Mouse (Mus musculus) liver, embryonic 14.5 days (tissue): Measurements from ENCODE around the gene Cux2. TPM values are rescaled to one million over a fixed set of nuclear protein-coding genes. Genes with fewer than 3 reads are reported as not detected.
A peak's percentile ranks its signal among the peaks of the same experiment; 100 is the strongest.

ENCODE experiments used
- ATAC-seq: fragments of 200-750 bp; cut with Nextera tagmentation; 2 replicates; pipeline ENCODE4 v1.8.0; 2017; ENCODE audit warnings: moderate number of reproducible peaks, mild to moderate bottlenecking, moderate library complexity; ENCODE audit not compliant: insufficient read depth
- DNase-seq, 3 experiments: peaks; one replicate each; pipeline ENCODE4 v3.0.0-alpha.2; 2012 to 2013; ENCODE audit warnings: low read depth in 3 of 3, low spot score in 3 of 3
- H3K27ac ChIP-seq: fragments of 300-500 bp; sonication (generic); 2 replicates; pipeline ENCODE4 v1.5.1; 2014; ENCODE audit warnings: moderate library complexity, mild to moderate bottlenecking, control low read depth, inconsistent platforms
- H3K27me3 ChIP-seq: fragments of 300-500 bp; sonication (generic); 2 replicates; pipeline ENCODE4 v1.6.1; 2014; ENCODE audit warnings: mild to moderate bottlenecking, low read length, moderate library complexity; ENCODE audit not compliant: control insufficient read depth, insufficient read depth
- H3K36me3 ChIP-seq: fragments of 300-500 bp; sonication (generic); replicated peaks from 2 replicates; pipeline ENCODE4 v1.6.1; 2014; ENCODE audit warnings: low read depth; ENCODE audit not compliant: control insufficient read depth, insufficient read depth
- H3K4me1 ChIP-seq, 2 experiments: fragments of 200-500 bp in 1 of 2; fragments of 300-500 bp in 1 of 2; sonication (generic) in 1 of 2; replicated peaks; 2 replicates each; pipeline ENCODE4 v1.6.1; 2012 to 2014; ENCODE audit warnings: antibody characterized with exemption in 1 of 2, inconsistent platforms in 1 of 2, low read length in 1 of 2; ENCODE audit not compliant: control insufficient read depth in 2 of 2, insufficient read depth in 2 of 2
- H3K4me2 ChIP-seq: fragments of 300-500 bp; sonication (generic); 2 replicates; pipeline ENCODE4 v1.6.1; 2014; ENCODE audit warnings: low read depth, mild to moderate bottlenecking, control low read depth, moderate library complexity
- H3K4me3 ChIP-seq, 2 experiments: fragments of 200-500 bp in 1 of 2; fragments of 300-500 bp in 1 of 2; sonication (generic) in 1 of 2; 2 replicates each; pipeline ENCODE4 v1.5.1; 2012 to 2014; ENCODE audit warnings: low read depth in 2 of 2, low read length in 2 of 2, mild to moderate bottlenecking in 2 of 2, control low read depth in 1 of 2, inconsistent platforms in 1 of 2, moderate library complexity in 1 of 2; ENCODE audit not compliant: insufficient read depth in 1 of 2
- H3K9ac ChIP-seq: fragments of 300-500 bp; sonication (generic); replicated peaks from 2 replicates; pipeline ENCODE4 v1.6.1; 2014; ENCODE audit warnings: mild to moderate bottlenecking, control low read depth, moderate library complexity
- H3K9me3 ChIP-seq: fragments of 300-500 bp; sonication (generic); 2 replicates; pipeline ENCODE4 v1.6.1; 2016; ENCODE audit warnings: low read length, mixed read lengths; ENCODE audit not compliant: control insufficient read depth
- CTCF ChIP-seq: IDR thresholded peaks from 2 replicates; pipeline ENCODE4 v1.5.1; 2016; ENCODE audit warnings: antibody characterized with exemption, low read depth, control low read depth
- EP300 ChIP-seq: IDR thresholded peaks from 2 replicates; pipeline ENCODE4 v1.6.1; 2016; ENCODE audit warnings: antibody characterized with exemption, low read depth
- WGBS: fragments of 180-500 bp; shearing (Covaris S2); extraction: QIAGEN DNeasy Blood & Tissue Kit; methylation state at CpG from one replicate; pipeline ENCODE4 v1.1.7; 2014; ENCODE audit not compliant: insufficient replicate concordance; 5-methylcytosine and 5-hydroxymethylcytosine counted together
- polyA plus RNA-seq, 2 experiments: library from polyadenylated mRNA; depleted of rRNA in 1 of 2; stranded (reverse) in 1 of 2; unstranded in 1 of 2; fragments of >200 nt; fragmentation: Nextera tagmentation in 1 of 2; extraction: Ambion mirVana in 1 of 2; gene quantifications; 2 replicates each; pipeline versions ENCODE4 v1.2.1 to v1.2.3; 2012 to 2014

Cux2 gene
- polyA plus RNA-seq, 2 experiments: 1.0 to 1.4 TPM

DNA sequence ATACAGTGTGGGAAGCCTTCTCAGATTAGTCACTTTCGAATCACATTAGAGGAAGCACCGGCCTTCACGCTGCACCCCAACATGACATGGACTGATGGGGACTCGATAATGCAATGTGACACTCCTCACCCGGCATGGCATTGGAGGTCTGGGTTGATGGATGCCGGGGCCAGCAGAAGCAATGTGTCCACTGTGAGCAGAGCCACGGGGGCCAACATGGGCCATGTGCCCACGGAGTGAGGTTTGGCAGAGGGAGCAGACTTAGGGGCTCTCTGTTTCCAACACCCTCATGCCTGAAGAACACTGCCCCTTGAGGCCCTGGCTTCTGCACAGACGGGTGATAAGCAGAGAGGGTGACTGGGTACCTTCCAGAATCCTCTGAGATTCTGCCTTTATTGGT, 91.4 kb downstream of the Cux2 start:
- Histone ChIP-seq H3K9ac (no peak overlapping the region), H3K4me3 (no peak overlapping the region), H3K4me2 (no peak overlapping the region), H3K4me1 (no peaks in the 10 kb centered on the region), H3K27ac (no peak overlapping the region), H3K36me3 (no peaks in the 10 kb centered on the region), H3K9me3 (no peaks in the 10 kb centered on the region), H3K27me3 (no peaks in the 10 kb centered on the region)
- ATAC-seq: no peak
- WGBS: 51% methylated on average over 9 of the region's 9 CpGs
- DNase-seq: no peak
- no peak for TF ChIP-seq CTCF
- TF ChIP-seq EP300: no peak

DNA sequence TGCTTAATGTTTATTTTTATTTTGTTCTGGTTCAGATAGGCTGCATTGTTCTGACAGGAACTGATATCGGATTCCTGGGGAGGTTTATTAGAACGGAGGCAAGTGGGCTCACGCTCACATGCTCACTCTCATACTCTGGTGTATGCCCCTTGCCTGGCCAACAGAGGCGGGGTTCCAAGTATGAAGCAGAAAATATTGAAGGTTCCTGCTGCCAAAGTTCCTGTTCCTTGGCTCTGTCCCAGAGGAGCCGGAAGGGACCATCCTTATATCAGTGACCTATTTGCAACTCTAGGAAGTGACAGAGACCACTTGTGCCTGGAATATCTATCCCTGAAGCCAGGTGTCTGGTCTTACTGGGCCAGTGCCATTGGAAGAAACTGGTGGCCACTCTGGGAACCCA, 94.1 kb downstream of the Cux2 start:
- DNase-seq: no peak
- whole genome bisulfite sequencing: 58% methylated on average over 5 of the region's 5 CpGs

DNA sequence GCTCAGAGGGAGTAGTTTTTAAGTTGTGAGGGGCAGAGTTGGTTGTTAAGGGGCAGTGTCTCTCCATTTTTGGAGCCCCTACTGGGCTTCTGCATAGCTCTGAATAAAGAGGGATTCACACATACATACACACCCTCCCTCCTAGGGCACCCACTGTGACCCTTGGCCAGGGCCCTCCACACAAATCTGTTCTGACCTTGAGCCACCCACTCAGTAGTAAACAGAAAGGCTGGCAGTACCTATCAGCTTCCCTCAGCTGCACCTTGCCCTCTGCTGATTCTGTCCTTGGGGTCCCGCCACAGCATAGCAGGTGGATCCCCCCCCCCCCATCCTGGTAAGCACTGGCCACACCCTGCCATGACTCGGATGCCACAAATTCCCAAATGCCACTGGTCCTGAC, 99.7 kb downstream of the Cux2 start:
- Histone ChIP-seq H3K4me1 (peaks cover 0 to 4% of the 10 kb centered on the region in 2 experiments; a peak in 1 of 4 replicates), H3K27ac (no peak overlapping the region), H3K4me2 (no peak overlapping the region), H3K9ac (no peak overlapping the region), H3K27me3 (peaks cover 16% of the 10 kb centered on the region), H3K4me3 (no peak overlapping the region), H3K36me3 (no peaks in the 10 kb centered on the region), H3K9me3 (no peaks in the 10 kb centered on the region)
- WGBS: 50% methylated on average over 2 of the region's 2 CpGs
- DNase-seq (no peak), ATAC-seq (peak; percentile 55)
- TF ChIP-seq CTCF (no peak), EP300 (no peak)

More for the DNA sequence above, 94.1 kb downstream of the Cux2 start:
- Histone ChIP-seq H3K9me3 (no peaks in the 10 kb centered on the region), H3K9ac (no peak overlapping the region), H3K4me2 (no peak overlapping the region), H3K27ac (no peak overlapping the region), H3K4me3 (no peak overlapping the region), H3K27me3 (no peaks in the 10 kb centered on the region), H3K4me1 (no peaks in the 10 kb centered on the region), H3K36me3 (no peaks in the 10 kb centered on the region)
- no peak for ATAC-seq
- TF ChIP-seq CTCF (no peak), EP300 (no peak)

DNA sequence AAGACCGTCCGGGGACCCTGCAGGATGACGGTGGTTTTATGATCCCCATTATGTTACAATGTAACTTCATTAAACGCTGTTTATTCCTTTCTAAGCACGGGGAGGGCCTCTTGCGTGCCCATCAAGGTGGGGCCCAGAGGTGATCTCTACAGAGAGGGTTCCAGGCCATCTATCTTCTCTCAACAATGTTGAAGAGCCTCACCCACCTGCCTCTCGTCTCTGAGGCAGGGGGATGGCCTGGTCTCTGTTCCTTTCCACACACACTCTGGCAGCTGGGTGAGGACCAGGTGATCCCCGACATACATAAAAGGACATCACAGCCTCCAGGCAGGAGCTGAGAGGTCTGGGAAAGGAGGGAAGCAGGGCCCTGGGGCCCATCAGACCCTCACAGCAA, 100.9 kb downstream of the Cux2 start:
- WGBS: 33% methylated on average over 8 of the region's 8 CpGs
- Histone ChIP-seq H3K4me1 (peaks cover 0 to 4% of the 10 kb centered on the region in 2 experiments; a peak in 1 of 4 replicates), H3K4me2 (peak overlapping the region; percentile 33), H3K36me3 (no peaks in the 10 kb centered on the region), H3K9ac (no peak overlapping the region), H3K27me3 (peaks cover 16% of the 10 kb centered on the region), H3K9me3 (no peaks in the 10 kb centered on the region), H3K27ac (no peak overlapping the region), H3K4me3 (no peak overlapping the region)
- TF ChIP-seq CTCF (no peak), EP300 (no peak)
- DNase-seq (no peak), ATAC-seq (no peak)

DNA sequence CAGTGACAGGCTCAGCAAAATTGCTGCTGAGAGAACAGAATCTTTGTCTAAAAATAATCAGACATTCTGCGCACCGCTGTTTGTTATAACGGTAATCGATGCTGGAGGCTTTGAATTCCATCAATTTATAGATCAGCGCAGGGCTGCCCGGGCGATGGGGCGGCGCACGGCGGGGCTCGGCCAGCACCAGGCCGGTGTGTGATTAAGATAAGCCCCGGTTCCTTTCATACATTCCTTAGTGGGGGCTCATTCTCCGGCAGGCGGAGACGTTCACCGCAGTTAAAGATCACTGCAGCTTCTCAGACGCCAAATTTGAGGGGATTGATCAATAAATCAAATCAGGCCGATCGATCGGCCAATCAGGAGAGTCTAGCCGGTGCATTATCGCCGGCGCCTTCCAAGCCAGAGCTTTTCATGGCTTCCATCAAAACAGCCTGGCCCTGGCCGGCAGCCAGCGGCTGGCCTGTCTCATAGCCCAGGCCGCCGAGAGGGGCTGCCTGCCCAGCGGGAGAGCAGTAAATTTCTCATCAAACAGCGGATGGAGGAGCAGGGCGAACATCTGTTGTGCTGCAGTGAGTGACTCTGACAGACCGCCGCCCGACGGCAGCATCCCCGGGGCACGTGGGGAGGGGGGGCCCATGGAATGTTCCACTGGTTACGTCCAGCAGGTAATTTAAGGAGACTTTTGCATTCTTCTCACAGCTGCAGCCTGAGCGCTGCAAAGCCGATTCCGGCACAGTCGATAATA, 101.4 kb downstream of the Cux2 start:
- Histone ChIP-seq H3K4me1 (peaks cover 0 to 4% of the 10 kb centered on the region in 2 experiments; a peak in 1 of 4 replicates), H3K27ac (no peak overlapping the region), H3K27me3 (peaks cover 16% of the 10 kb centered on the region), H3K4me2 (peak overlapping the region; percentile 33), H3K9me3 (no peaks in the 10 kb centered on the region), H3K36me3 (no peaks in the 10 kb centered on the region), H3K4me3 (peak overlapping the region; percentile 1 to 14; a peak in 1 of 4 replicates), H3K9ac (no peak overlapping the region)
- DNase-seq (no peak), ATAC-seq (no peak)
- TF ChIP-seq CTCF (no peak), EP300 (no peak)
- 13% methylated on average over 44 of the region's 44 CpGs for WGBS
